Mouse (Mus musculus): ENCODE results near the gene Nxpe5.

- TF ChIP-seq CTCF (IDR thresholded peaks at IDR 0.05), result no peak
- no peak for TF ChIP-seq EP300 (IDR thresholded peaks at IDR 0.05)
These were observed 33.3 kb downstream of the Nxpe5 start for GRCm38 (mm10) chr5:138258993-138259392.
